Comparison of ENCODE assay signal across 8 mouse cellular contexts in the genomic region with DNA sequence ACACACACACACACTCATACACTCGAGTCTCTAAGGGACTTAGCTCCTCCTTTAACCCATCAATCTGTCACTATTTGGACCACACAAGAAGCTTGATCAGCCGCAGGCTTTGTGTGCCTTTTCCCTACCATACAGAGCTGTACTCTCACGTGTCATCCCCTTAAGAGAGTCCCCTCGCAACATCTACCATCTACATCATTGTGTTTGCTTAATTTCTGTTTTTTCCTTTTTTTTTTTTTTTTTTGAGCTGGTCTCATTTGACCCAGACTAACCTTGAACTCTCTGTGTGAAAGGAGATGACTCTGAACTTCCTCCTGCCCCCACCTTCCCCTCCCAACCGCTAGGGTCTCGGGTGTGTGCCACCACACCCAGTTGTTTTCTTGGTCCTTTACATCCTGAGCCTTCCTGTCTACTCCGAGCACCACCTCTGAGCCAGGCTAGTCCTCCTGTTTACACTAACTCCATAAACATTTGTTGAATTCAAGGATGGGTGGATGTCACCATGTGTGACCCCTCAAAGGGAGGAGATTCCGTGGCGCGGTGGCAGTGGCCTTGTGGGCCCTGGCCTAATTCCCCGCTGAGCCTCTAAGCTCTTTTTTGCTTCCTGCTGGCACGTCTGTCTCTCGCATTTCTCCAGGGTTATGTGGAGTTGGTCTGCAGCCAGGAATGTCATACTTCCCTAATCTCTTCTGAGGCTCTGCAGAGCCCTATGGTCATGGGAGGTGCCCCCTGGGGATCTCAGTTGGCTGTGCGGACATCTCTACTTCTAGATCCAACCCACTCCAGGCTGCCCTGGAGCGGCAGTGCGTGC. TPM values are rescaled to one million over a fixed set of nuclear protein-coding genes. Genes with fewer than 3 reads are reported as not detected.
DNase-seq lines count a peak whose midpoint lies in the region; ATAC-seq and TF ChIP-seq lines count a peak whose summit lies in the region.

No protein-coding gene starts in this region.

- no peaks in the 10 kb centered on the region for H3K36me3 ChIP-seq in limb, embryonic 13.5 days
- no peaks in the 10 kb centered on the region for H3K36me3 ChIP-seq in limb, embryonic 10.5 days
- H3K36me3 ChIP-seq in heart, postnatal 0 days (replicated peaks; ENCODE audit: control insufficient read depth, insufficient read depth, low read length), result no peaks in the 10 kb centered on the region
- H3K36me3 ChIP-seq in liver, embryonic 14.5 days (replicated peaks; ENCODE audit: control insufficient read depth, insufficient read depth, low read depth), result no peaks in the 10 kb centered on the region
- no peaks in the 10 kb centered on the region for H3K36me3 ChIP-seq in stomach, embryonic 16.5 days (ENCODE audit: control insufficient read depth, insufficient read depth, low read length)
- no peaks in the 10 kb centered on the region for H3K36me3 ChIP-seq in forebrain, embryonic 10.5 days (replicated peaks)

- no peak overlapping the region for H3K4me2 ChIP-seq in limb, embryonic 13.5 days (replicated peaks)
- H3K4me2 ChIP-seq in heart, postnatal 0 days (ENCODE audit: low read depth, low read length), result no peak overlapping the region
- no peak overlapping the region for H3K4me2 ChIP-seq in liver, embryonic 14.5 days (ENCODE audit: low read depth)
- H3K4me2 ChIP-seq in stomach, embryonic 16.5 days (ENCODE audit: low read depth, low read length), result no peak overlapping the region

- TF ChIP-seq CTCF in heart, postnatal 0 days (IDR thresholded peaks at IDR 0.05; ENCODE audit: low read depth), result no peak
- TF ChIP-seq CTCF in liver, embryonic 14.5 days (IDR thresholded peaks at IDR 0.05; ENCODE audit: low read depth), result no peak

- H3K4me3 ChIP-seq in limb, embryonic 13.5 days, result no peak overlapping the region
- no peak overlapping the region for H3K4me3 ChIP-seq in limb, embryonic 10.5 days
- H3K4me3 ChIP-seq in heart, postnatal 0 days (ENCODE audit: low read depth, low read length), result no peak overlapping the region
- H3K4me3 ChIP-seq in liver, embryonic 14.5 days (ENCODE audit: insufficient read depth in 1 of 2, low read depth in 2 of 2, low read length in 2 of 2), result no peak overlapping the region
- H3K4me3 ChIP-seq in stomach, embryonic 16.5 days (replicated peaks; ENCODE audit: low read length), result no peak overlapping the region
- H3K4me3 ChIP-seq in forebrain, embryonic 10.5 days, result no peak overlapping the region

- no peak overlapping the region for H3K27ac ChIP-seq in limb, embryonic 13.5 days
- no peak overlapping the region for H3K27ac ChIP-seq in limb, embryonic 10.5 days
- peak overlapping the region; percentile 95 for H3K27ac ChIP-seq in heart, postnatal 0 days (ENCODE audit: low read depth)
- no peak overlapping the region for H3K27ac ChIP-seq in liver, embryonic 14.5 days
- peak overlapping the region; percentile 58 for H3K27ac ChIP-seq in stomach, embryonic 16.5 days (ENCODE audit: low read length)
- no peak overlapping the region for H3K27ac ChIP-seq in forebrain, embryonic 10.5 days

- 60% methylated on average over 16 of the region's 16 CpGs for WGBS in limb, embryonic 13.5 days
- WGBS in limb, embryonic 10.5 days, result 70% methylated on average over 16 of the region's 16 CpGs
- WGBS in heart, postnatal 0 days, result 11% methylated on average over 16 of the region's 16 CpGs
- WGBS in liver, embryonic 14.5 days (ENCODE audit: insufficient replicate concordance), result 47% methylated on average over 16 of the region's 16 CpGs
- 23% methylated on average over 16 of the region's 16 CpGs for WGBS in stomach, embryonic 16.5 days
- WGBS in forebrain, embryonic 10.5 days, result 75% methylated on average over 16 of the region's 16 CpGs

- no peaks in the 10 kb centered on the region for H3K27me3 ChIP-seq in limb, embryonic 13.5 days
- no peaks in the 10 kb centered on the region for H3K27me3 ChIP-seq in limb, embryonic 10.5 days (ENCODE audit: low read depth, poor library complexity, severe bottlenecking)
- H3K27me3 ChIP-seq in heart, postnatal 0 days (ENCODE audit: control insufficient read depth, insufficient read depth, low read length), result no peaks in the 10 kb centered on the region
- H3K27me3 ChIP-seq in liver, embryonic 14.5 days (ENCODE audit: control insufficient read depth, insufficient read depth, low read length), result no peaks in the 10 kb centered on the region
- H3K27me3 ChIP-seq in stomach, embryonic 16.5 days (ENCODE audit: control insufficient read depth, insufficient read depth, low read length), result no peaks in the 10 kb centered on the region
- no peaks in the 10 kb centered on the region for H3K27me3 ChIP-seq in forebrain, embryonic 10.5 days (ENCODE audit: poor library complexity, severe bottlenecking)

- intact Hi-C loops in left cerebral cortex, postnatal 4 days (cut with DNase I), result no loop called here

- peak; percentile 93 for TF ChIP-seq EP300 in heart, postnatal 0 days (IDR thresholded peaks at IDR 0.05; ENCODE audit: low read depth)
- TF ChIP-seq EP300 in liver, embryonic 14.5 days (IDR thresholded peaks at IDR 0.05; ENCODE audit: low read depth), result no peak

- peak; percentile 31; the same call in 1 of the 2 replicates for ATAC-seq in limb, embryonic 13.5 days (ENCODE audit: low FRiP score, low read depth)
- ATAC-seq in heart, postnatal 0 days (ENCODE audit: insufficient read depth, low read depth), result peak; percentile 96
- ATAC-seq in liver, embryonic 14.5 days (ENCODE audit: insufficient read depth), result peak; percentile 36; the same call in 1 of the 2 replicates
- peak; percentile 65 for ATAC-seq in stomach, embryonic 16.5 days (ENCODE audit: insufficient read depth, low FRiP score)

- H3K4me1 ChIP-seq in limb, embryonic 13.5 days, result peaks cover 9% of the 10 kb centered on the region
- H3K4me1 ChIP-seq in limb, embryonic 10.5 days, result peaks cover 8% of the 10 kb centered on the region
- peaks cover 9% of the 10 kb centered on the region for H3K4me1 ChIP-seq in heart, postnatal 0 days (ENCODE audit: control insufficient read depth, insufficient read depth)
- H3K4me1 ChIP-seq in liver, embryonic 14.5 days (replicated peaks; ENCODE audit: control insufficient read depth in 2 of 2, insufficient read depth in 2 of 2, low read length in 1 of 2), result peaks cover 0 to 14% of the 10 kb centered on the region in 2 experiments; a peak in 2 of 4 replicates
- H3K4me1 ChIP-seq in stomach, embryonic 16.5 days (ENCODE audit: control insufficient read depth, insufficient read depth, low read length), result peaks cover 9% of the 10 kb centered on the region
- H3K4me1 ChIP-seq in forebrain, embryonic 10.5 days, result peaks cover 8% of the 10 kb centered on the region

- DNase-seq in limb, embryonic 10.5 days (ENCODE audit: low spot score), result no peak
- DNase-seq in adrenal gland, adult 18-20 months (ENCODE audit: low spot score in 2 of 2), result peak; percentile 51 to 52
- peak; percentile 96 for DNase-seq in heart, postnatal 0 days (ENCODE audit: low spot score)
- DNase-seq in liver, embryonic 14.5 days (ENCODE audit: low read depth in 3 of 3, low spot score in 3 of 3), result no peak
- DNase-seq in left cerebral cortex, postnatal 4 days, result no peak
- DNase-seq in forebrain, embryonic 10.5 days (ENCODE audit: extremely low spot score, low spot score), result no peak

- H3K9ac ChIP-seq in limb, embryonic 13.5 days, result no peak overlapping the region
- 0 out of 2 replicates have a peak overlapping the region, but pooled peaks have one; percentile 13 for H3K9ac ChIP-seq in heart, postnatal 0 days (replicated peaks; ENCODE audit: low read depth, low read length)
- H3K9ac ChIP-seq in liver, embryonic 14.5 days (replicated peaks), result no peak overlapping the region
- H3K9ac ChIP-seq in stomach, embryonic 16.5 days (ENCODE audit: low read length), result no peak overlapping the region

- H3K9me3 ChIP-seq in limb, embryonic 13.5 days, result peaks cover 6% of the 10 kb centered on the region; the same call in 1 of the 2 replicates
- H3K9me3 ChIP-seq in limb, embryonic 10.5 days (replicated peaks), result no peaks in the 10 kb centered on the region
- peaks cover 5% of the 10 kb centered on the region; the same call in 1 of the 2 replicates for H3K9me3 ChIP-seq in heart, postnatal 0 days (replicated peaks; ENCODE audit: control insufficient read depth, low read length)
- no peaks in the 10 kb centered on the region; the same call in 1 of the 2 replicates for H3K9me3 ChIP-seq in liver, embryonic 14.5 days (ENCODE audit: control insufficient read depth, low read length)
- peaks cover 6% of the 10 kb centered on the region for H3K9me3 ChIP-seq in stomach, embryonic 16.5 days (replicated peaks; ENCODE audit: control insufficient read depth, low read length)
- H3K9me3 ChIP-seq in forebrain, embryonic 10.5 days, result peaks cover 8% of the 10 kb centered on the region; the same call in 1 of the 2 replicates

RNA-seq across cellular contexts. Expression of gene Pltp, which starts 9.4 kb away (rescaled TPM):
- 36.7 and 44.0 TPM in 2 replicates for polyA plus RNA-seq in limb, embryonic 13.5 days (2015; fragmentation: Nextera tagmentation; extraction: Ambion mirVana)
- 20.2 and 24.9 TPM in 2 replicates for polyA plus RNA-seq in limb, embryonic 10.5 days (2016; fragmentation: Nextera tagmentation; extraction: Ambion mirVana)
- 10 to 100 TPM; 22.5 to 55.9 TPM for total RNA-seq in adrenal gland, adult 18-20 months (2021)
- 7.7 and 10.4 TPM in 2 replicates for total RNA-seq in heart, postnatal 0 days (2014; rRNA removed; ENCODE audit: low replicate concordance)
- polyA plus RNA-seq in heart, postnatal 0 days (2015; fragmentation: Nextera tagmentation; extraction: Ambion mirVana), result 8.3 and 8.6 TPM in 2 replicates
- polyA plus RNA-seq in liver, embryonic 14.5 days (2012; rRNA removed), result 8.4 and 9.6 TPM in 2 replicates
- polyA plus RNA-seq in liver, embryonic 14.5 days (2014; fragmentation: Nextera tagmentation; extraction: Ambion mirVana), result 7.6 and 10.0 TPM in 2 replicates
- 60.1 and 76.5 TPM in 2 replicates for polyA plus RNA-seq in stomach, embryonic 16.5 days (2015; fragmentation: Nextera tagmentation; extraction: Ambion mirVana)
- total RNA-seq in left cerebral cortex, postnatal 4 days (2021), result 10 to 100 TPM; 63.5 to 71.3 TPM
- polyA plus RNA-seq in forebrain, embryonic 10.5 days (2016; fragmentation: Nextera tagmentation; extraction: Ambion mirVana), result 36.6 and 40.0 TPM in 2 replicates

RNA-seq across cellular contexts. Expression of gene Pcif1, which starts 12.2 kb away (rescaled TPM):
- polyA plus RNA-seq in limb, embryonic 13.5 days (2015; fragmentation: Nextera tagmentation; extraction: Ambion mirVana), result 87.4 and 88.4 TPM in 2 replicates
- 73.7 and 86.7 TPM in 2 replicates for polyA plus RNA-seq in limb, embryonic 10.5 days (2016; fragmentation: Nextera tagmentation; extraction: Ambion mirVana)
- total RNA-seq in adrenal gland, adult 18-20 months (2021), result 10 to 100 TPM; 35.1 to 48.6 TPM
- total RNA-seq in heart, postnatal 0 days (2014; rRNA removed; ENCODE audit: low replicate concordance), result 51.8 and 63.6 TPM in 2 replicates
- 50.6 and 54.2 TPM in 2 replicates for polyA plus RNA-seq in heart, postnatal 0 days (2015; fragmentation: Nextera tagmentation; extraction: Ambion mirVana)
- 19.6 and 20.2 TPM in 2 replicates for polyA plus RNA-seq in liver, embryonic 14.5 days (2012; rRNA removed)
- 37.5 and 43.4 TPM in 2 replicates for polyA plus RNA-seq in liver, embryonic 14.5 days (2014; fragmentation: Nextera tagmentation; extraction: Ambion mirVana)
- polyA plus RNA-seq in stomach, embryonic 16.5 days (2015; fragmentation: Nextera tagmentation; extraction: Ambion mirVana), result 58.6 and 69.6 TPM in 2 replicates
- total RNA-seq in left cerebral cortex, postnatal 4 days (2021), result 10 to 100 TPM; 53.9 to 61.4 TPM
- polyA plus RNA-seq in forebrain, embryonic 10.5 days (2016; fragmentation: Nextera tagmentation; extraction: Ambion mirVana), result 78.3 and 84.6 TPM in 2 replicates

RNA-seq across cellular contexts. Expression of gene Neurl2, which starts 33.7 kb away (rescaled TPM):
- polyA plus RNA-seq in limb, embryonic 13.5 days (2015; fragmentation: Nextera tagmentation; extraction: Ambion mirVana), result 6.7 and 7.1 TPM in 2 replicates
- 4.0 and 6.9 TPM in 2 replicates for polyA plus RNA-seq in limb, embryonic 10.5 days (2016; fragmentation: Nextera tagmentation; extraction: Ambion mirVana)
- 1 to 10 TPM; 1.4 to 1.7 TPM for total RNA-seq in adrenal gland, adult 18-20 months (2021)
- total RNA-seq in heart, postnatal 0 days (2014; rRNA removed; ENCODE audit: low replicate concordance), result 57.1 and 103 TPM in 2 replicates
- 68.4 and 76.5 TPM in 2 replicates for polyA plus RNA-seq in heart, postnatal 0 days (2015; fragmentation: Nextera tagmentation; extraction: Ambion mirVana)
- 0.70 and 1.2 TPM in 2 replicates for polyA plus RNA-seq in liver, embryonic 14.5 days (2012; rRNA removed)
- polyA plus RNA-seq in liver, embryonic 14.5 days (2014; fragmentation: Nextera tagmentation; extraction: Ambion mirVana), result 1.0 and 1.5 TPM in 2 replicates
- 7.2 and 7.9 TPM in 2 replicates for polyA plus RNA-seq in stomach, embryonic 16.5 days (2015; fragmentation: Nextera tagmentation; extraction: Ambion mirVana)
- 1 to 10 TPM; 5.1 to 5.6 TPM for total RNA-seq in left cerebral cortex, postnatal 4 days (2021)
- 3.9 and 4.5 TPM in 2 replicates for polyA plus RNA-seq in forebrain, embryonic 10.5 days (2016; fragmentation: Nextera tagmentation; extraction: Ambion mirVana)

RNA-seq across cellular contexts. Expression of gene Ctsa, which starts 34.3 kb away (rescaled TPM):
- 131 and 135 TPM in 2 replicates for polyA plus RNA-seq in limb, embryonic 13.5 days (2015; fragmentation: Nextera tagmentation; extraction: Ambion mirVana)
- polyA plus RNA-seq in limb, embryonic 10.5 days (2016; fragmentation: Nextera tagmentation; extraction: Ambion mirVana), result 93.0 and 105 TPM in 2 replicates
- total RNA-seq in adrenal gland, adult 18-20 months (2021), result 100 to 1,000 TPM; 103 to 106 TPM
- 259 and 263 TPM in 2 replicates for total RNA-seq in heart, postnatal 0 days (2014; rRNA removed; ENCODE audit: low replicate concordance)
- 133 and 134 TPM in 2 replicates for polyA plus RNA-seq in heart, postnatal 0 days (2015; fragmentation: Nextera tagmentation; extraction: Ambion mirVana)
- polyA plus RNA-seq in liver, embryonic 14.5 days (2012; rRNA removed), result 69.5 and 82.7 TPM in 2 replicates
- 59.4 and 60.8 TPM in 2 replicates for polyA plus RNA-seq in liver, embryonic 14.5 days (2014; fragmentation: Nextera tagmentation; extraction: Ambion mirVana)
- 159 and 162 TPM in 2 replicates for polyA plus RNA-seq in stomach, embryonic 16.5 days (2015; fragmentation: Nextera tagmentation; extraction: Ambion mirVana)
- total RNA-seq in left cerebral cortex, postnatal 4 days (2021), result 10 to 100 TPM; 56.8 to 62.2 TPM
- polyA plus RNA-seq in forebrain, embryonic 10.5 days (2016; fragmentation: Nextera tagmentation; extraction: Ambion mirVana), result 77.8 and 80.4 TPM in 2 replicates

RNA-seq across cellular contexts. Expression of gene Spata25, which starts 38.6 kb away (rescaled TPM):
- polyA plus RNA-seq in limb, embryonic 13.5 days (2015; fragmentation: Nextera tagmentation; extraction: Ambion mirVana), result not detected in 2 replicates
- polyA plus RNA-seq in limb, embryonic 10.5 days (2016; fragmentation: Nextera tagmentation; extraction: Ambion mirVana), result 0.36 TPM in 1 of 2 replicates, not detected in the other
- total RNA-seq in adrenal gland, adult 18-20 months (2021), result not detected
- not detected in 2 replicates for total RNA-seq in heart, postnatal 0 days (2014; rRNA removed; ENCODE audit: low replicate concordance)
- polyA plus RNA-seq in heart, postnatal 0 days (2015; fragmentation: Nextera tagmentation; extraction: Ambion mirVana), result not detected in 2 replicates
- polyA plus RNA-seq in liver, embryonic 14.5 days (2012; rRNA removed), result not detected in 2 replicates
- polyA plus RNA-seq in liver, embryonic 14.5 days (2014; fragmentation: Nextera tagmentation; extraction: Ambion mirVana), result not detected in 2 replicates
- not detected in 2 replicates for polyA plus RNA-seq in stomach, embryonic 16.5 days (2015; fragmentation: Nextera tagmentation; extraction: Ambion mirVana)
- 1 to 10 TPM; 1.1 to 1.2 TPM for total RNA-seq in left cerebral cortex, postnatal 4 days (2021)
- 0.19 TPM in 1 of 2 replicates, not detected in the other for polyA plus RNA-seq in forebrain, embryonic 10.5 days (2016; fragmentation: Nextera tagmentation; extraction: Ambion mirVana)

Comparison
In these comparisons a context has a peak if more than half of its experiments do, and no peak if none do; other contexts are left out.
1. ATAC-seq: peak in every context shown above with its lines; median percentile 96 in heart, postnatal 0 days; 65 in stomach, embryonic 16.5 days; 36 in liver, embryonic 14.5 days; 31 in limb, embryonic 13.5 days.
2. H3K27ac ChIP-seq: peak in heart, postnatal 0 days (single experiment) and stomach, embryonic 16.5 days (single experiment); none in limb, embryonic 13.5 days (single experiment), limb, embryonic 10.5 days (single experiment), liver, embryonic 14.5 days (single experiment) and forebrain, embryonic 10.5 days (single experiment).
3. DNase-seq: peak in adrenal gland, adult 18-20 months (2 of 2) and heart, postnatal 0 days (single experiment); none in limb, embryonic 10.5 days (single experiment), liver, embryonic 14.5 days (0 of 3), left cerebral cortex, postnatal 4 days (single experiment) and forebrain, embryonic 10.5 days (single experiment).